Mouse (Mus musculus) limb, embryonic 13.5 days (tissue): Measurements from ENCODE around the gene H2-M5. TPM values are rescaled to one million over a fixed set of nuclear protein-coding genes. Genes with fewer than 3 reads are reported as not detected.
"Not testable (repeated sequence)": the region's sequence is repeated elsewhere in the genome, so short reads cannot be mapped to it uniquely, and the experiment has no call there.

ENCODE experiments used
- ATAC-seq: fragments of 200-750 bp; cut with Nextera tagmentation; 2 replicates; pipeline ENCODE4 v1.8.0; 2017; ENCODE audit warnings: low read depth, moderate number of reproducible peaks, moderate TSS enrichment; ENCODE audit not compliant: low FRiP score
- H3K27ac ChIP-seq: fragments of 300-500 bp; sonication (generic); 2 replicates; pipeline ENCODE4 v1.5.1; 2015; ENCODE audit warnings: inconsistent platforms, mild to moderate bottlenecking, moderate library complexity
- H3K27me3 ChIP-seq: fragments of 300-500 bp; sonication (generic); 2 replicates; pipeline ENCODE4 v1.6.1; 2015; ENCODE audit warnings: mild to moderate bottlenecking, inconsistent platforms
- H3K36me3 ChIP-seq: fragments of 300-500 bp; sonication (generic); 2 replicates; pipeline ENCODE4 v1.6.1; 2015; ENCODE audit warnings: inconsistent platforms, mild to moderate bottlenecking, moderate library complexity
- H3K4me1 ChIP-seq: fragments of 300-500 bp; sonication (generic); 2 replicates; pipeline ENCODE4 v1.6.1; 2015; ENCODE audit warnings: inconsistent platforms
- H3K4me2 ChIP-seq: fragments of 300-500 bp; sonication (generic); replicated peaks from 2 replicates; pipeline ENCODE4 v1.6.1; 2015; ENCODE audit warnings: inconsistent platforms, mild to moderate bottlenecking, moderate library complexity
- H3K4me3 ChIP-seq: fragments of 300-500 bp; sonication (generic); 2 replicates; pipeline ENCODE4 v1.5.1; 2015; ENCODE audit warnings: moderate library complexity, mild to moderate bottlenecking, inconsistent platforms
- H3K9ac ChIP-seq: fragments of 300-500 bp; sonication (generic); 2 replicates; pipeline ENCODE4 v1.6.1; 2015; ENCODE audit warnings: mild to moderate bottlenecking, inconsistent platforms
- H3K9me3 ChIP-seq: fragments of 300-500 bp; sonication (generic); 2 replicates; pipeline ENCODE4 v1.6.1; 2016; ENCODE audit warnings: inconsistent platforms
- WGBS: fragments of 180-500 bp; shearing (Covaris S2); methylation state at CpG from one replicate; pipeline ENCODE4 v1.1.7; 2015; 5-methylcytosine and 5-hydroxymethylcytosine counted together
- polyA plus RNA-seq: library from polyadenylated mRNA; unstranded; fragments of >200 nt; fragmentation: Nextera tagmentation; extraction: Ambion mirVana; gene quantifications from 2 replicates; pipeline ENCODE4 v1.2.1, GENCODE M21; 2015

Gene H2-M5
- 1.3 TPM in 2 replicates for polyA plus RNA-seq

DNA sequence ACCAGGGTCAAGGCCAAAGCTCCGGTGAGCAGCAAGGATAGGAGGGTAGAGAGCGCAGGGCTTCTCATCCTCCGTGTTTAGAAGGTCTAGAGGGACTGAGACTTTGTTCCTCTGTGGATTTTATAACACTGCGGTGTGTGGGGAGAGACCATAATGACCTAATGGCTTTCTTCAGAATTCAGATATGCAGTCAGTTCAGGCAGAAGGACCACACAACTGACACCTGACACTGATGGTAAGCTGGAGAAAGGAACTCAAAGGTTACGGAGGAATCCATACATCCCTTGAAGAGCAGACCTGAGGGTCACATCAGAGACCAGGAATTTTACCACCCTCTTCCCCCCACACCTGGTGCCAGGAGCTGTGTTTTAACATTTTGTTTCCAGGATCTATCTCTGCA, at the start of gene H2-M5:
H2-M5 (minus strand) TSS at position 101 of the 400 bp plus-strand sequence.
- H3K9ac ChIP-seq: no peak within 1 kb of the TSS; the same call in 1 of the 2 replicates
- H3K4me2 ChIP-seq: peak within 1 kb of the TSS; percentile 49
- no peaks in the 10 kb centered on the region for H3K9me3 ChIP-seq
- no peaks in the 10 kb centered on the region for H3K36me3 ChIP-seq
- no peak within 1 kb of the TSS for H3K27ac ChIP-seq
- 27% methylated on average over 5 of the region's 5 CpGs for WGBS
- peaks cover 37% of the 10 kb centered on the region for H3K27me3 ChIP-seq
- ATAC-seq: no peak
- 0 out of 2 replicates have a peak, but pooled peaks cover 7% of the 10 kb centered on the region for H3K4me1 ChIP-seq
- peak within 1 kb of the TSS; percentile 25 for H3K4me3 ChIP-seq

DNA sequence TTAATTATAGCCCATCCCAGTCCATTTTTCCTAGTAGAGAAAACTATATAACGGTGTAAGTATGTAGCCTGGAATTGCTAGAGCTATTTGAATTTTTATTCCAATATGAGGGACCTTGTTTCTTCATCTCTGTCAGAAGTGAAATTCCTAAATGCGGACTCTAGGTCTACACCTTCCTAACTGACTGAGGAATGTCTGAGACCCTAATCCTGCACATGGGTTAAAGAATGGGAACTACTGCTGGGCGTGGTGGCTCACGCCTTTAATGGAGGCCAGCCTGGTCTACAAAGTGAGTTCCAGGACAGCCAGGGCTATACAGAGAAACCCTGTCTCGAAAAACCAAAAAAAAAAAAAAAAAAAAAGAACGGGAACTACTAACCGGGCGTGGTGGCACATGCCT, 39.8 kb upstream of the H2-M5 start:
- peaks cover 9% of the 10 kb centered on the region; the same call in 1 of the 2 replicates for H3K4me1 ChIP-seq
- H3K9me3 ChIP-seq: no peaks in the 10 kb centered on the region
- peak overlapping the region; percentile 64 for H3K4me2 ChIP-seq
- no peaks in the 10 kb centered on the region for H3K36me3 ChIP-seq
- peak overlapping the region; percentile 44 for H3K4me3 ChIP-seq
- 72% methylated on average over 8 of the region's 8 CpGs for WGBS
- no peak for ATAC-seq
- H3K27me3 ChIP-seq: no peaks in the 10 kb centered on the region
- H3K9ac ChIP-seq: peak overlapping the region; percentile 62; the same call in 1 of the 2 replicates
- H3K27ac ChIP-seq: peak overlapping the region; percentile 96

- WGBS: 0% methylated on average over 14 of the region's 14 CpGs
- Histone ChIP-seq H3K27me3 (no peaks in the 10 kb centered on the region), H3K4me2 (peak overlapping the region; percentile 64), H3K4me1 (peaks cover 9% of the 10 kb centered on the region; the same call in 1 of the 2 replicates), H3K9ac (peak overlapping the region; percentile 62), H3K9me3 (no peaks in the 10 kb centered on the region), H3K27ac (peak overlapping the region; percentile 96), H3K4me3 (peak overlapping the region; percentile 44), H3K36me3 (no peaks in the 10 kb centered on the region)
- peak; percentile 99 for ATAC-seq
Measured at GRCm38 (mm10) chr17:37028683-37029120, 39.4 kb upstream of the H2-M5 start.

DNA sequence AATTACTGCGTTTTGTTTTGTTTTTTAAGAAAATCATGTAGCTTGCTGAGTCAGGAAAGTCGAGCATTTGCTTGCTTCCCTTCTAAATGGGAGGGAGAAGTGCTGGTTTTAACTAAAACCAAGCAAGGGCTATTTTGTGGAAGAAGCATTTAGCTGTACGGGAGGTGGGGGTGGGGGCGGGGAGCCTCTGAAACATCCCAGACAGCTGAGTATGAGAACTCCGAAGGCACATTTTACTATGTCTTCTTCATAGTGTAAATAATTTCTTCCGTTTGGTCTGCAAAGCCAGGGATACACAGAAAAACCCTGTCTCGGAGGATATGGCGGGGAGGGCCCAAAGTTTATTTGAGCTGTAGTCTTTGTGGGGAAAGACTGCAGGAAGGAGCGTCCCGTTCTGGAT, 38.9 kb upstream of the H2-M5 start:
- Histone ChIP-seq H3K4me1 (peaks cover 9% of the 10 kb centered on the region; the same call in 1 of the 2 replicates), H3K9me3 (no peaks in the 10 kb centered on the region), H3K4me3 (peak overlapping the region; percentile 44), H3K27me3 (no peaks in the 10 kb centered on the region), H3K9ac (peak overlapping the region; percentile 62), H3K27ac (peak overlapping the region; percentile 96), H3K36me3 (no peaks in the 10 kb centered on the region), H3K4me2 (peak overlapping the region; percentile 64)
- peak; percentile 43 for ATAC-seq
- WGBS: 3% methylated on average over 10 of the region's 10 CpGs

DNA sequence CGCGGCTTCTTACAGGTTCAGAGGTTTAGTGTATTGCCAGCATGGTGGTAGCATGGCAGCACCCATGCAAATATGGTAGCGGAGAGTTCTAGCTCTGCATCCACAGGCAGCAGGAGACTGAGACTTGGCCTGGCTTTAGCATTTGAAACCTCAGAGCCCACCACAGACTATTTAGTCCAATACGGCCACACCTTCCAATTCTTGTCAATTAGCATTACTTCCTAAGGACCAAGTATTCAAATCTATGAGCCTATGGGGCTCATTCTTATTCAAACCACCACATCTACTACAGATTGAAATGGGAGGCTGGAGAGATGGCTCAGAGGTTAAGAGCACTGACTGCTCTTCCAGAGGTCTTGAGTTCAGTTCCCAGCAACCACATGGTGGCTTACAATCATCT, 38.1 kb upstream of the H2-M5 start:
- Histone ChIP-seq H3K4me2 (no peak overlapping the region), H3K27ac (peak overlapping the region; percentile 96; the same call in 1 of the 2 replicates), H3K4me1 (peaks cover 9% of the 10 kb centered on the region; the same call in 1 of the 2 replicates), H3K36me3 (no peaks in the 10 kb centered on the region), H3K4me3 (no peak overlapping the region), H3K9ac (no peak overlapping the region), H3K27me3 (no peaks in the 10 kb centered on the region), H3K9me3 (no peaks in the 10 kb centered on the region)
- ATAC-seq: no peak
- 98% methylated on average over 4 of the region's 4 CpGs for WGBS

DNA sequence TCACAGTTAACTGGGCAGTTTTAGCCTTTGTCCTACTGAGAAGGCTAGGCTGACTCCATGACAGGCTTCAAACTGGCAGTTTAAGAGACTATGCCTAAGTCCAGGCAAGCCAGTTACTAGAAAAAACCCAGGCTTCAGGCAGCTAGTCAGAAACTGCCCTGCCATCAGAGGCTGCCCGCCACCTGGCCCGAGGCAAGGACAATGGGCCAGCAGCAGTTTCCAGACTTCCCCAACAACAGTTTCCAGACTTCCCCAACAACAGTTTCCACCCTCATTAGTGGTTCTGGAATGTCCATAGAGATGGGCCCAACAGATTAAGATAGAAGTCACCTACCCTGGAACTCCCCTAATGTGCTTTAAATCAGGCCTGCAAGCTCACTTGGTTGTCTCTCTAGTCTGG, 37.1 kb upstream of the H2-M5 start:
- H3K27me3 ChIP-seq: no peaks in the 10 kb centered on the region
- ATAC-seq: no peak
- H3K9ac ChIP-seq: no peak overlapping the region
- WGBS: 89% methylated on average over 2 of the region's 2 CpGs
- no peak overlapping the region for H3K27ac ChIP-seq
- no peak overlapping the region for H3K4me3 ChIP-seq
- no peak overlapping the region for H3K4me2 ChIP-seq
- no peaks in the 10 kb centered on the region for H3K9me3 ChIP-seq
- no peaks in the 10 kb centered on the region for H3K36me3 ChIP-seq
- peaks cover 9% of the 10 kb centered on the region; the same call in 1 of the 2 replicates for H3K4me1 ChIP-seq

GRCm38 (mm10) chr17:37022628-37023576, 33.6 kb upstream of the H2-M5 start, which contains the start of gene Mog:
Gene Mog, minus strand, starts transcription at chr17:37023398.
- 66% methylated on average over 9 of the region's 9 CpGs for WGBS
- Histone ChIP-seq H3K27me3 (no peaks in the 10 kb centered on the region), H3K4me3 (no peak within 1 kb of the TSS), H3K27ac (no peak within 1 kb of the TSS), H3K4me2 (no peak within 1 kb of the TSS), H3K9me3 (no peaks in the 10 kb centered on the region), H3K36me3 (no peaks in the 10 kb centered on the region), H3K9ac (no peak within 1 kb of the TSS), H3K4me1 (peaks cover 5% of the 10 kb centered on the region; the same call in 1 of the 2 replicates)
- ATAC-seq: no peak

GRCm38 (mm10) chr17:37019242-37019641, 29.9 kb upstream of the H2-M5 start:
- not testable (repeated sequence) for ATAC-seq, H3K4me2 ChIP-seq, H3K36me3 ChIP-seq, H3K27me3 ChIP-seq, H3K9me3 ChIP-seq, H3K9ac ChIP-seq, H3K4me1 ChIP-seq, H3K27ac ChIP-seq, H3K4me3 ChIP-seq
- 98% methylated on average over 5 of the region's 5 CpGs for WGBS

DNA sequence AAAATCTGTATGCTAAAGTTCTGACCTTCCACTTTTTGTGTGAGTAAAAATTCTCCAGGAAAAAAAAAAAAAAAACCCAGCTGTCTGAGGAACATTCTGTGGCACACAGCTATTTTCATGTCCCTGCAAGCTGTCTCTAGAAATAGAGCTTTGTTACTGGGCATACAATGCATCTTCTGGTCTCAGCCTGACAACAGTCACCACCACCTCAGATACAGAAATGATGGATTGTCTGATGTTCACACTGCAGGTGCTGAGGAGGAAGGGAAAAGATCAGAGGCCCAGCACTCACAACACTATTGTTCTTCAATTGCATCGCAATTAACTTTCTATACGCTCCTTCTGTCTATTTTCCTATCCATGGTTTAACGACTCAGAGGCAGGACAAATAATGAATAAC, 29.0 kb upstream of the H2-M5 start:
- H3K27me3 ChIP-seq: no peaks in the 10 kb centered on the region

DNA sequence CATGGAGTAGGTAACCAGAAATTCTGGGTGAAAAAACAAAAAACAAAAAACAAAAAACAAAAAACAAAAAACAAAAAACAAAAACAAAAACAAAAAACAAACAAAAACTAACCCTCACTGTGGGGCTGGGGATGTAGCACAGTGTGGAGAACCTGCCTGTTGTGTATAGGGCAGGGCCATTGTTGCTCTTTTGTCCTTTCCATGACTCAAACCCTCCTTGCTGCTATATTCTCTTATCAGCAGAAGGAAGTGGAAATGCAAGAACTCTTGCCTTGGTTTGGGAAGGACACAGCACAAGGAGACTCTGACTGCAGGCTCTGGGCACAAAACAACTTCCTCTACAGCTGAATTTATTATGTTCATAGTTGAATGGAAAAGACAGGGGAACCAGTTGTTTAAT, 27.0 kb upstream of the H2-M5 start:
- H3K27ac ChIP-seq: no peak overlapping the region
- no peaks in the 10 kb centered on the region for H3K9me3 ChIP-seq
- no peaks in the 10 kb centered on the region for H3K4me1 ChIP-seq
- no peak for ATAC-seq
- H3K36me3 ChIP-seq: peaks cover 8% of the 10 kb centered on the region
- H3K9ac ChIP-seq: no peak overlapping the region
- no peaks in the 10 kb centered on the region for H3K27me3 ChIP-seq
- no peak overlapping the region for H3K4me3 ChIP-seq
- H3K4me2 ChIP-seq: no peak overlapping the region

More for the DNA sequence above, 29.0 kb upstream of the H2-M5 start:
- no peak for ATAC-seq
- H3K9me3 ChIP-seq: no peaks in the 10 kb centered on the region
- H3K4me2 ChIP-seq: no peak overlapping the region
- H3K36me3 ChIP-seq: no peaks in the 10 kb centered on the region
- no peak overlapping the region for H3K4me3 ChIP-seq
- WGBS: 79% methylated on average over 3 of the region's 3 CpGs
- H3K27ac ChIP-seq: no peak overlapping the region
- no peaks in the 10 kb centered on the region for H3K4me1 ChIP-seq
- H3K9ac ChIP-seq: no peak overlapping the region

DNA sequence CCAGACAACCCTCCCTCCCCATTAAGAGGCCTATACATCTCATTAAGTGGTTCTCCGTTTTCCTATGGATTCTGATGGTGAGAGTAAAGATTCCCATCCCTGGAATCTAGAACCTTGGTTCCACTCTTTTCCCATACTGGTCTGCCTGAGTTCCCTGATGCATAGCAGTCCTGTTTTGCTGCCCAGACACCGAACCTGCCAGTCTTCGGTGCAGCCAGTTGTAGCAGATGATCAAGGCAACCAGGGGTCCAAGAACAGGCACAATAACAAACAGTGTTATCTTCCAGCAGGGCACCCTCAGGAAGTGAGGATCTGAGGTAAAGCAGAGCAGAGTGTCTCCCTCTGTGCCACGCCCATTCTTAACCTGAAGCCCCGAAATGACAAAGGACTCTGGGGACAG, 22.8 kb upstream of the H2-M5 start:
- no peak for ATAC-seq
- peaks cover 50% of the 10 kb centered on the region for H3K36me3 ChIP-seq

GRCm38 (mm10) chr17:37011719-37012118, 22.4 kb upstream of the H2-M5 start:
- Histone ChIP-seq H3K4me1 (no peaks in the 10 kb centered on the region), H3K9me3 (no peaks in the 10 kb centered on the region), H3K4me2 (no peak overlapping the region), H3K36me3 (peaks cover 54% of the 10 kb centered on the region), H3K4me3 (no peak overlapping the region), H3K27ac (no peak overlapping the region), H3K9ac (no peak overlapping the region), H3K27me3 (no peaks in the 10 kb centered on the region)
- WGBS: 85% methylated on average over 3 of the region's 3 CpGs
- no peak for ATAC-seq

More for the DNA sequence above, 22.8 kb upstream of the H2-M5 start:
- WGBS: 73% methylated on average over 5 of the region's 5 CpGs
- Histone ChIP-seq H3K4me1 (no peaks in the 10 kb centered on the region), H3K9ac (no peak overlapping the region), H3K4me3 (no peak overlapping the region), H3K27ac (no peak overlapping the region), H3K4me2 (no peak overlapping the region), H3K9me3 (no peaks in the 10 kb centered on the region), H3K27me3 (no peaks in the 10 kb centered on the region)
